Comparison of ENCODE assay signal across 14 mouse cellular contexts in genomic region chr1:75252308-75252707, GRCm38 (mm10). TPM values are rescaled to one million over a fixed set of nuclear protein-coding genes. Genes with fewer than 3 reads are reported as not detected.
"Had no signal": no experiment of that assay in that cellular context is flagged by ENCODE, and none has a peak within 500 bp of the region (broad histone marks: within the 10 kb centered on the region; RNA-seq: fewer than 3 reads in every experiment).

No protein-coding gene starts in this region.

- H3K36me3 ChIP-seq: limb, embryonic 15.5 days; liver, embryonic 13.5 days; neural tube, embryonic 12.5 days had no signal

- H3K27ac ChIP-seq: kidney, postnatal 0 days; limb, embryonic 15.5 days; liver, embryonic 13.5 days; neural tube, embryonic 12.5 days; stomach, postnatal 0 days had no signal

- H3K4me3 ChIP-seq: myocyte; neural tube, embryonic 12.5 days had no signal

- H3K9me3 ChIP-seq: limb, embryonic 15.5 days; liver, embryonic 13.5 days; neural tube, embryonic 12.5 days had no signal

- H3K9ac ChIP-seq: limb, embryonic 15.5 days; neural tube, embryonic 12.5 days had no signal

RNA-seq across cellular contexts. Expression of gene Ptprn, which starts 12.0 kb away (rescaled TPM):
- total RNA-seq: neutrophil, adult 5-6 weeks had no signal

RNA-seq across cellular contexts. Expression of gene A630095N17Rik, which starts 20.4 kb away (rescaled TPM):
- total RNA-seq: layer of hippocampus, adult 2 months; layer of hippocampus, postnatal 10 days; left cerebral cortex, postnatal 4 days; megakaryocyte-erythroid progenitor cell, adult 5-6 weeks; neutrophil, adult 5-6 weeks had no signal
- polyA plus RNA-seq: intestine, postnatal 0 days; limb, embryonic 15.5 days; liver, embryonic 13.5 days; lung, embryonic 16.5 days; neural tube, embryonic 12.5 days; thymus, adult 2 months had no signal

RNA-seq across cellular contexts. Expression of gene Resp18, which starts 25.9 kb away (rescaled TPM):
- total RNA-seq: megakaryocyte-erythroid progenitor cell, adult 5-6 weeks; neutrophil, adult 5-6 weeks had no signal
- polyA plus RNA-seq: kidney, postnatal 0 days; liver, embryonic 13.5 days; myocyte had no signal
